Mouse (Mus musculus) C3H10T1/2 (cell line): Measurements from ENCODE around the gene Snx7. TPM values are rescaled to one million over a fixed set of nuclear protein-coding genes. Genes with fewer than 3 reads are reported as not detected.

ENCODE experiments used
- polyA plus RNA-seq, 2 experiments: library from polyadenylated mRNA; unstranded; fragments of >200 nt; fragmentation: generic; extraction: Trizol; gene quantifications; one replicate each; pipeline ENCODE4 v1.2.1; 2012; ENCODE audit warnings: missing spikeins in 2 of 2

The Snx7 gene
- polyA plus RNA-seq, result 10 to 100 TPM in 1 of 2 experiments, 1 to 10 TPM in 1; 1.8 to 14.7 TPM

GRCm38 (mm10) chr3:117868637-117869323, at the start of gene Snx7:
TSS of gene Snx7 (minus strand) at chr3:117868936.

